Mouse (Mus musculus) embryonic facial prominence, embryonic 14.5 days (tissue): ENCODE measurements at regions not wholly inside any gene's neighbourhood (a gene's known extent, or its start where the extent isn't known, plus 50 kb on each side); places are given as distances from the start of the nearest gene placed in this dataset.
A peak's percentile ranks its signal among the peaks of the same experiment; 100 is the strongest.

Experiments
- ATAC-seq: fragments of 200-750 bp; cut with Nextera tagmentation; 2 replicates; pipeline ENCODE4 v1.8.0; 2017; ENCODE audit warnings: low read depth, moderate number of reproducible peaks, moderate TSS enrichment
- DNase-seq: peaks from one replicate; pipeline ENCODE4 v3.0.0-alpha.2; 2015; ENCODE audit warnings: low spot score
- H3K27ac ChIP-seq: fragments of 300-500 bp; sonication (generic); replicated peaks from 2 replicates; pipeline ENCODE4 v1.5.1; 2014; ENCODE audit warnings: low read depth, mild to moderate bottlenecking, low read length, moderate library complexity
- H3K27me3 ChIP-seq: fragments of 300-500 bp; sonication (generic); replicated peaks from 2 replicates; pipeline ENCODE4 v1.6.1; 2014; ENCODE audit warnings: low read length; ENCODE audit not compliant: control insufficient read depth, insufficient read depth
- H3K36me3 ChIP-seq: fragments of 300-500 bp; sonication (generic); 2 replicates; pipeline ENCODE4 v1.6.1; 2014; ENCODE audit warnings: low read length, mixed read lengths; ENCODE audit not compliant: control insufficient read depth, insufficient read depth
- H3K4me1 ChIP-seq: fragments of 300-500 bp; sonication (generic); 2 replicates; pipeline ENCODE4 v1.6.1; 2014; ENCODE audit warnings: antibody characterized with exemption, low read length; ENCODE audit not compliant: control insufficient read depth, insufficient read depth
- H3K4me2 ChIP-seq: fragments of 300-500 bp; sonication (generic); 2 replicates; pipeline ENCODE4 v1.6.1; 2014; ENCODE audit warnings: low read depth, mild to moderate bottlenecking, low read length, moderate library complexity, mixed read lengths
- H3K4me3 ChIP-seq: fragments of 300-500 bp; sonication (generic); 2 replicates; pipeline ENCODE4 v1.5.1; 2014; ENCODE audit warnings: low read depth, mild to moderate bottlenecking, low read length
- H3K9ac ChIP-seq: fragments of 300-500 bp; sonication (generic); 2 replicates; pipeline ENCODE4 v1.6.1; 2014; ENCODE audit warnings: low read depth, mild to moderate bottlenecking, low read length, moderate library complexity, mixed read lengths
- H3K9me3 ChIP-seq: fragments of 300-500 bp; sonication (generic); 2 replicates; pipeline ENCODE4 v1.6.1; 2016; ENCODE audit warnings: low read length; ENCODE audit not compliant: control insufficient read depth
- WGBS: fragments of 180-500 bp; shearing (Covaris S2); extraction: QIAGEN DNeasy Blood & Tissue Kit; methylation state at CpG from one replicate; pipeline ENCODE4 v1.1.7; 2014; 5-methylcytosine and 5-hydroxymethylcytosine counted together

DNA sequence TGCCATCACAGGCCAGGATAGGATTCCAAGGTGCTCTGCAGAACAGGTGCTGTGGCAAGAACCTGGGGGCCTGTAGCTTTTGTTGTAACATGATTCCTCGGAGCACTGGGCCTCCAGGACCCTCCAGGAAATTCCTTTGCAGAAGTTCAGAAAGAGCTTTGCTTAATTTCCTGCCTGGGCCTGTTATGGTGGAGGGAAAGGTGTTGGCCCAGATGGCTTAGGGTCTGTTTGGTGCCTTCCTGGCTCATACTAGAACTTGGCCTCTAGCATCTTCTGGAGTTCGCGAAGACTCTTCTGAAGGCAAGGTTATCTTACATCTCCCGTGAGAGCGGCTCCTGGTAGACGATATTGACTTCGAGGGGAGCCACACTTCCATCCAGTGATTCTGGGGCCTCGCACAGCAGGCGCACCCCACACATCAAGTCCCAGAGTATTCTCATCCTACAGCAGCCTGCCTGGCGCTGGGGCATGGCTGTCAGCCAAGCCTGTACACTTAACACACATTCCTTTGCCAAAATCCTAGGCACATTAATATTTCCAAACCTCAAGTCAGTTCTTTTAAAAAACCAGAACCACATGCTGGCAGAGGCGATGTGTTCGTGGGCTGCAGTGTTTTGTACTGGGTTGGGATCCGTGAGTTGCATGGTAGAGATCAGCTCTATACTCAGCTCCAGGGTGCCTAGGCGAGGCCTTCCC lies 54.5 kb upstream of the Cxcl14 start:
- peaks cover 19% of the 10 kb centered on the region for H3K4me1 ChIP-seq
- ATAC-seq: peak; percentile 88
- no peaks in the 10 kb centered on the region for H3K27me3 ChIP-seq
- DNase-seq: peak; percentile 86
- no peak overlapping the region for H3K4me3 ChIP-seq
- no peaks in the 10 kb centered on the region for H3K9me3 ChIP-seq
- no peak overlapping the region for H3K4me2 ChIP-seq
- WGBS: 33% methylated on average over 14 of the region's 14 CpGs
- peak overlapping the region; percentile 70 for H3K27ac ChIP-seq
- H3K36me3 ChIP-seq: no peaks in the 10 kb centered on the region
- H3K9ac ChIP-seq: no peak overlapping the region

DNA sequence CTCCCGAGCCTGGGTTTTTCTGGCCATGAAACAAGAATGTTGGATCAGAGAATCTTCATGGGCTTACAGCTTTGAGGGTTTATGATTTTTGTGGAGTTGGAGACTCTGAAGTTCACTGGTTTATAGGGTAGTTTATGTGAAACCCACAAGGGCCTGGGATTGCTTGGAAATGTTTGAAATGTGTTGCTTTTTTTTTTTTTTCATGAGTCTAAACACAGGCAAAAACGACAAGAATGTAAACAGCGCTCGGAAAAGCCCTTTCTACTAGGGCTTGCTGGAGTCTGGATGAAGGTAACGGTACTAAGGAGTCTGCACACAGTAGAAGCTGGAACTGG lies 55.0 kb upstream of the Cxcl14 start:
- no peak overlapping the region for H3K4me3 ChIP-seq
- no peaks in the 10 kb centered on the region for H3K27me3 ChIP-seq
- no peak for ATAC-seq
- H3K27ac ChIP-seq: peak overlapping the region; percentile 70
- no peaks in the 10 kb centered on the region for H3K36me3 ChIP-seq
- H3K4me1 ChIP-seq: peaks cover 19% of the 10 kb centered on the region
- H3K9ac ChIP-seq: no peak overlapping the region
- DNase-seq: no peak
- H3K9me3 ChIP-seq: no peaks in the 10 kb centered on the region
- 44% methylated on average over 5 of the region's 5 CpGs for WGBS
- H3K4me2 ChIP-seq: no peak overlapping the region

DNA sequence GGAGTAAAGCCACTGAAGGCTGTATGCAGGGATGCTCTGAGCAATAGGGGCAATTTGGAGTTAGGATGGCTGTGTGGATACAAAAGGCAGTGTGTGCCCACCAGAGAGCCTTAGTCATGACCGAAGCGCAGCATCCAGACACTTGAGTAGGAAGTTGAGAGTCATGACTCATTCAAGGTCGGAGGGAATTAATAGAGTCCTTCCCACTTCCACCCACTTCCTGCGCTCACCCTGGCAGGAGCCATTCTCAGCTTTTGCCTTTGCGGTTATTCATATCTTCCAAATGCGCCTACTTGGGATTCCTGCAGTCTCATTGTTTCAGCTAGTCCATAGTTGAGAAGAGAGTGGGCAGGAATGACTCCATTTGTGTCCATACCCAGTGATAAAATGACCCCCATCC lies 56.1 kb upstream of the Cxcl14 start:
- no peak overlapping the region for H3K9ac ChIP-seq
- H3K9me3 ChIP-seq: no peaks in the 10 kb centered on the region
- no peak overlapping the region for H3K4me3 ChIP-seq
- H3K4me2 ChIP-seq: no peak overlapping the region
- no peak for ATAC-seq
- no peaks in the 10 kb centered on the region for H3K27me3 ChIP-seq
- peaks cover 19% of the 10 kb centered on the region for H3K4me1 ChIP-seq
- 93% methylated on average over 6 of the region's 6 CpGs for WGBS
- no peak for DNase-seq
- H3K27ac ChIP-seq: peak overlapping the region; percentile 70
- no peaks in the 10 kb centered on the region for H3K36me3 ChIP-seq

DNA sequence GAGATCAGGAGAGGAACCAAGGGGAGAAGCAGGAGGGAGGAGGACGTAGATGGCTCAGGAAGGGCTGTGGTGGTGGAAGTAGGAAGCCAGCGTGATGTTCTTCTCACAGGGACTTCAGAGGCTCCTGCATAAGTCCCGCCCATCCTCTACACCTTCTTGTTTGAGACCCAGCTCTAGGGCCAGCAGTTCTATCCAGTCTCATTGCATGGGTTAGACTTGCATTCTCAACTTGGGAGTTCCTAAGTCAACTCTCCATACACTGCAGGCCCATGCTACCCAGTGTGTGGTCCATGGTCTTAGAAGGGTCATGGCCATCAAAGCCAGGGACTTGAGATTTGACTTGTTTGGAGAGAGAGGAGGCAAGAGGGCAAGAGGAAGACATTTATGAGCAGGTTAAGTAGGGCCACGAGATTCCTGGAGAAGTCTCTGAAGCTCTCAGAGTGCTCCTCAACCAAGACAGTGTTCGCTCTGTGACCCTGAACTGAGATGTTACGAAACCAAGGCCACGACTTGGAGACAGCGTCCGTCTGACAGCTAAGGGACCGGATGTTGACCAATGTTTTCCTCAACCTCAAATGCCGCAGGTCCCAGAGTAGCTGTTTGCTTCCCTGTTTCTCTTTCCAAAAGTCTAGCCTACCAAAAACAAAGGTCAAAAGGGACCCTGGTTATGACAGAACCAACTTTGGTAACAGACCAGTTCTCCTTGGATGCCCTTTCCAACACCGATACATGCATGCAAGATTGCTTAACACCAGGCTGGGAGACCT lies 56.7 kb upstream of the Cxcl14 start:
- Histone ChIP-seq H3K36me3 (no peaks in the 10 kb centered on the region), H3K4me1 (peaks cover 19% of the 10 kb centered on the region), H3K4me2 (no peak overlapping the region), H3K9ac (no peak overlapping the region), H3K27ac (no peak overlapping the region), H3K9me3 (no peaks in the 10 kb centered on the region), H3K27me3 (no peaks in the 10 kb centered on the region), H3K4me3 (no peak overlapping the region)
- DNase-seq (no peak), ATAC-seq (no peak)
- whole genome bisulfite sequencing: 95% methylated on average over 12 of the region's 12 CpGs

DNA sequence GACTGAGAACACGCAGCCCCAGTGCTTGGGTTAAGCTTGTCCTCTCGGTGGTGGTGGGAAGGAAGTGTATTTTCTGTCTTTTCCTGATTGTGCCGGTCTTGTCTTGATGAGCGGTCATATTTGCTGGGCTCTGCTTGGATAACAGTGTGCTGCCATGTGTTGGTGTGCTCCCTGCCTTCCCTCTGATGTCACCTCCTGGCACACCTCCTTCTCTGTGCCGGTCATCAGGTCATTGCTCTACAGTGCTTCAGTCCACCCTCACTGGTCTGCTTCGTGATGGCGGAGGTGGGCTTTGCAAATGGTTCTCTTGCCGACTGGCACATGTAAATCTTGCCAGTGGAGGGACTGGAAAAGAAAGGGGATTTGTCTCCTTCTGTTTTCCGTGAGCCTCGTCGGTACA lies 57.6 kb upstream of the Cxcl14 start:
- 93% methylated on average over 11 of the region's 11 CpGs for WGBS
- Histone ChIP-seq H3K27ac (no peak overlapping the region), H3K4me1 (peaks cover 19% of the 10 kb centered on the region), H3K9me3 (no peaks in the 10 kb centered on the region), H3K4me3 (no peak overlapping the region), H3K9ac (no peak overlapping the region), H3K36me3 (no peaks in the 10 kb centered on the region), H3K27me3 (no peaks in the 10 kb centered on the region), H3K4me2 (no peak overlapping the region)
- ATAC-seq: no peak
- DNase-seq: no peak

DNA sequence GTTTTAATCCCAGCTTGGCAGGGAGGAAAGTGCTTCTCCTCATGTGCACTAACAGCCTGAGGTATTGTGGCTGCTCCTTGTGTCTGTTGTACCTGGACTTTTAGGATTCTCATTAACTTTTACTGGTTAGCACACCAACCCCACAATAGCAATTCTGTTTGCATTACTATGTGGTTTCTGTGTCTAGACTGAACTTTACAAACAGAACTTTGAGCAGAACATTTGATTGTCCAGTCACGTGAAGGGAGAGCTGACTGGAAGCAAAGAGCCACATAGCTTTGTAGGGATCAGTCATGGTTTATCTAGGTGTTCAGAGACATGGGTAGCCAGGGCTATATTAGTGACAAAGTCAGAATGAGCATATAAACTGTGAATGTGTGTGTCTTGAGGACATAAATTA lies 58.3 kb upstream of the Cxcl14 start:
- H3K4me2 ChIP-seq: no peak overlapping the region
- H3K4me3 ChIP-seq: no peak overlapping the region
- 79% methylated on average over 1 of the region's 1 CpGs for WGBS
- H3K9me3 ChIP-seq: no peaks in the 10 kb centered on the region
- peaks cover 24% of the 10 kb centered on the region for H3K4me1 ChIP-seq
- DNase-seq (no peak), ATAC-seq (no peak)
- H3K36me3 ChIP-seq: no peaks in the 10 kb centered on the region
- H3K27ac ChIP-seq: no peak overlapping the region
- no peaks in the 10 kb centered on the region for H3K27me3 ChIP-seq
- no peak overlapping the region for H3K9ac ChIP-seq

DNA sequence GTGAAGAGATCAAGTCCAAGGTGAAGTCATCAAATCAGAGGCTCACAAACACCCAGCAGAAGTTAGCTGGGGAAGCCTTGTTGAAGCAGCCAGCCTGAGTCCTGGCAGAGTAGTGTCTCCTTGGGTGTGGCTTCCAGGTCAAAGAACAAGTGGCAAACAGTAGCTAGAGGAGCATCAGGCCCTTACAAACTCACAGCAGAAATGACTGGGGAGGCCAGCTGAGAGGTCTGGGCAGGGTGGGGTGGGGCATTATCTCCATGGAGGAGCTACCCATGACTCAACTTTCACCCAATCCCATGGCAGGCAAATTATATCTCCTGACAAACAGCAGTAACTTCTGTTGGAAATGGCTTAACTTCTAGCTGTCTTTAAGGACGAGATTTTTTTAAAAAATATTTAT lies 60.6 kb upstream of the Cxcl14 start:
- 45% methylated on average over 1 of the region's 1 CpGs for WGBS
- Histone ChIP-seq H3K9me3 (no peaks in the 10 kb centered on the region), H3K4me1 (peaks cover 14% of the 10 kb centered on the region), H3K27me3 (no peaks in the 10 kb centered on the region), H3K9ac (no peak overlapping the region), H3K36me3 (no peaks in the 10 kb centered on the region), H3K27ac (no peak overlapping the region), H3K4me3 (no peak overlapping the region), H3K4me2 (no peak overlapping the region)
- DNase-seq: no peak
- no peak for ATAC-seq

DNA sequence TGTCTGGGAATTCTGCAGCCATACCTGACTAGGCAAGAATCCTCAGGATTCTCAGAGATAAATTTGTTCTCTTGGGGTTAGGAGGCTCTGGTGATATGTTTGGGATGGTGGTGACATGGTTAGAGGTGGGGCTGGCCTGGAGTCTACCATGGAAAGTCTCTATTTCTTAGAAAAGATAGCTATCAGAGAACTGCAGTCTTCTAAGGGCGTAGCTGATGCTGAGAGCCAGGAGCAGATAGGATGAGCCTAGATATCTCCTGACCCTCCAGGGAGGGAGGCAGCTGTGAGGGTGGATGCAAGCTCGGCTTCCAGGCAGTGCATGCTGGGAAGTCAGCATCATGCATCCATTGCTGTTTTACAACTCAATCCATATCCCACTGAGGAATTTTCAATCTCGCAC lies 61.6 kb upstream of the Cxcl14 start:
- WGBS: 91% methylated on average over 3 of the region's 3 CpGs
- ATAC-seq (no peak), DNase-seq (no peak)
- no peak overlapping the region for H3K4me3 ChIP-seq
- H3K27ac ChIP-seq: no peak overlapping the region
- H3K36me3 ChIP-seq: no peaks in the 10 kb centered on the region
- no peak overlapping the region for H3K9ac ChIP-seq
- H3K4me2 ChIP-seq: no peak overlapping the region
- peaks cover 13% of the 10 kb centered on the region; the same call in 1 of the 2 replicates for H3K4me1 ChIP-seq
- H3K9me3 ChIP-seq: no peaks in the 10 kb centered on the region
- H3K27me3 ChIP-seq: no peaks in the 10 kb centered on the region

DNA sequence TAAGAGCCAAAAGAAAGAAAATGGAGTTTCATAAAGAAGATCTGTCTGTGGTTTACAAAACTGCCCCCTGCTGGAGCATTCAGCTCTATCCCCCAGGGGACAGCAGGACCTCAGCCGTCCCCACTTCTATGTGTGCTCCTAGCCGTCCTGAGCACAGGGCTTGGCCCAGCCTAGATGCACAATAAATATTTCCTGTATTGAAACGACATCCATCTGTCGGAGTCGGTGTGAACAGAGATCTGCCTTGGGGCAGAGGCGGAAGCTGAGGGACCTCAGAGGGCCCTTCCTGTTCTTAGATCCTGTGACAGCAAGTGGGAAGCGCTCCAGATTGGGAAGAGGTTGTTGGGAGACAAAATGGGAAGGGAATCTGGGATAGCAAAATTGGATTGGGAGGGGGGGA lies 62.5 kb upstream of the Cxcl14 start:
- no peak overlapping the region for H3K4me2 ChIP-seq
- WGBS: 28% methylated on average over 7 of the region's 7 CpGs
- H3K36me3 ChIP-seq: no peaks in the 10 kb centered on the region
- peak overlapping the region; percentile 80 for H3K27ac ChIP-seq
- no peak for DNase-seq
- no peaks in the 10 kb centered on the region for H3K27me3 ChIP-seq
- H3K9ac ChIP-seq: no peak overlapping the region
- no peaks in the 10 kb centered on the region for H3K9me3 ChIP-seq
- H3K4me1 ChIP-seq: peaks cover 13% of the 10 kb centered on the region; the same call in 1 of the 2 replicates
- ATAC-seq: no peak
- H3K4me3 ChIP-seq: no peak overlapping the region
